Mouse (Mus musculus) CH12.LX (cell line): ENCODE results near the gene Clp1. TPM values are rescaled to one million over a fixed set of nuclear protein-coding genes. Genes with fewer than 3 reads are reported as not detected.

Source experiments
- DNase-seq: peaks from one replicate; pipeline ENCODE4 v3.0.0-alpha.2; 2013; ENCODE audit errors: extremely low read depth
- H3K27ac ChIP-seq: 2 replicates; pipeline ENCODE4 v1.5.1; 2012; ENCODE audit warnings: low read depth, mild to moderate bottlenecking, control low read depth, moderate library complexity; ENCODE audit not compliant: insufficient read depth
- H3K27me3 ChIP-seq: replicated peaks from 2 replicates; pipeline ENCODE3; 2012; ENCODE audit warnings: inconsistent platforms
- H3K36me3 ChIP-seq, 2 experiments: replicated peaks in 1 of 2; 2 replicates each; pipeline versions ENCODE3 to v1.6.1; 2012; ENCODE audit warnings: inconsistent platforms in 1 of 2, low read length in 1 of 2, mild to moderate bottlenecking in 1 of 2, mixed read lengths in 1 of 2, moderate library complexity in 1 of 2; ENCODE audit not compliant: control insufficient read depth in 1 of 2, insufficient read depth in 1 of 2
- H3K4me1 ChIP-seq, 2 experiments: 2 replicates each; pipeline ENCODE4 v1.6.1; 2012; ENCODE audit warnings: inconsistent platforms in 1 of 2, moderate library complexity in 1 of 2; ENCODE audit not compliant: insufficient read depth in 2 of 2, control insufficient read depth in 1 of 2
- H3K4me2 ChIP-seq: 2 replicates; pipeline ENCODE4 v1.6.1; 2012; ENCODE audit warnings: low read depth, mild to moderate bottlenecking, control low read depth; ENCODE audit not compliant: poor library complexity, insufficient read depth, severe bottlenecking
- H3K4me3 ChIP-seq, 3 experiments: fragments of 150-350 bp in 1 of 3; sonication (generic) in 1 of 3; replicated peaks in 1 of 3; 2 replicates each; pipeline versions ENCODE3 to v1.5.1; 2011 to 2012; ENCODE audit warnings: low read depth in 2 of 3, low read length in 2 of 3, mild to moderate bottlenecking in 2 of 3, moderate library complexity in 2 of 3, control low read depth in 1 of 3, improper control_type of control experiment in 1 of 3, inconsistent platforms in 1 of 3, mixed read lengths in 1 of 3; ENCODE audit not compliant: poor library complexity in 1 of 3
- H3K79me2 ChIP-seq: replicated peaks from 2 replicates; pipeline ENCODE4 v1.6.1; 2012; ENCODE audit warnings: mild to moderate bottlenecking, moderate library complexity; ENCODE audit not compliant: control insufficient read depth, poor library complexity, insufficient read depth, severe bottlenecking; ENCODE audit errors: extremely low read depth
- H3K9ac ChIP-seq: 2 replicates; pipeline ENCODE4 v1.6.1; 2012; ENCODE audit warnings: low read depth, mild to moderate bottlenecking, control low read depth, moderate library complexity; ENCODE audit not compliant: insufficient read depth
- H3K9me3 ChIP-seq: replicated peaks from 2 replicates; pipeline ENCODE3; 2012; ENCODE audit warnings: low read length, inconsistent platforms, mixed read lengths
- CHD2 ChIP-seq: IDR thresholded peaks from 2 replicates; pipeline ENCODE4 v1.6.1; 2011; ENCODE audit warnings: low read length, improper control_type of control experiment
- E2F4 ChIP-seq: IDR thresholded peaks from 2 replicates; pipeline ENCODE4 v1.6.1; 2011; ENCODE audit warnings: low read depth, low read length, improper control_type of control experiment; ENCODE audit not compliant: insufficient replicate concordance
- ETS1 ChIP-seq: conservative IDR thresholded peaks from 2 replicates; pipeline ENCODE4 v1.6.1; 2012; ENCODE audit warnings: low read depth, mild to moderate bottlenecking, inconsistent platforms, low read length, improper control_type of control experiment, moderate library complexity
- MAFK ChIP-seq: IDR thresholded peaks from 2 replicates; pipeline ENCODE4 v1.6.1; 2011; ENCODE audit warnings: low read length, improper control_type of control experiment; ENCODE audit not compliant: insufficient replicate concordance
- MAZ ChIP-seq: IDR thresholded peaks from 2 replicates; pipeline ENCODE4 v1.6.1; 2012; ENCODE audit warnings: low read depth, mild to moderate bottlenecking, inconsistent platforms, low read length, improper control_type of control experiment, moderate library complexity
- MYC ChIP-seq: IDR thresholded peaks from 2 replicates; pipeline ENCODE4 v1.6.1; 2011; ENCODE audit warnings: low read depth, mild to moderate bottlenecking, improper control_type of control experiment, low read length
- NELFE ChIP-seq: IDR thresholded peaks from 2 replicates; pipeline ENCODE4 v1.6.1; 2011; ENCODE audit warnings: low read depth, low read length, improper control_type of control experiment
- NRF1 ChIP-seq: IDR thresholded peaks from 2 replicates; pipeline ENCODE4 v1.6.1; 2014; ENCODE audit warnings: low read depth, mild to moderate bottlenecking, inconsistent platforms, low read length, improper control_type of control experiment, moderate library complexity
- POLR2A ChIP-seq: IDR thresholded peaks from 2 replicates; pipeline ENCODE4 v1.6.1; 2011; ENCODE audit warnings: low read depth, mild to moderate bottlenecking, improper control_type of control experiment, low read length
- RAD21 ChIP-seq: IDR thresholded peaks from 2 replicates; pipeline ENCODE4 v1.6.1; 2011; ENCODE audit warnings: low read depth, mild to moderate bottlenecking, low read length, improper control_type of control experiment, moderate library complexity
- SMC3 ChIP-seq: IDR thresholded peaks from 2 replicates; pipeline ENCODE4 v1.6.1; 2011; ENCODE audit warnings: low read depth, low read length, improper control_type of control experiment
- UBTF ChIP-seq: IDR thresholded peaks from 2 replicates; pipeline ENCODE4 v1.6.1; 2012; ENCODE audit warnings: low read depth, mild to moderate bottlenecking, inconsistent platforms, low read length, improper control_type of control experiment, moderate library complexity
- ZKSCAN1 ChIP-seq: IDR thresholded peaks from 2 replicates; pipeline ENCODE4 v1.6.1; 2012; ENCODE audit warnings: low read depth, inconsistent platforms, low read length, improper control_type of control experiment, borderline replicate concordance
- ZMIZ1 ChIP-seq: IDR thresholded peaks from 2 replicates; pipeline ENCODE4 v1.6.1; 2012; ENCODE audit warnings: low read depth, mild to moderate bottlenecking, inconsistent platforms, low read length, improper control_type of control experiment
- dilution Hi-C: fragments of 300-500 bp; cut with MboI; formaldehyde crosslinking; loops from 2 replicates; pipeline ENCODE4 v1.14.3; 2020; ENCODE audit warnings: low sequenced_read_pairs; ENCODE audit not compliant: extremely low pct_unique_long_range_greater_than_20kb, extremely low pct_ligation_motif_present
- in situ Hi-C: fragments of 300-500 bp; cut with MboI; formaldehyde crosslinking; loops from 3 replicates; pipeline ENCODE4 v1.14.3; 2019; ENCODE audit warnings: low sequenced_read_pairs, low pct_ligation_motif_present, low pct_unique_long_range_greater_than_20kb, mixed read lengths
- polyA plus RNA-seq: library from polyadenylated mRNA; unstranded; fragments of >175 nt; gene quantifications from 2 replicates; pipeline ENCODE4 v1.2.1, GENCODE M21; 2012; ENCODE audit warnings: low read depth; ENCODE audit not compliant: insufficient read length
- total RNA-seq, 2 experiments: library from RNA; depleted of rRNA; stranded (reverse); fragments of 300-350 nt in 1 of 2; fragments of >200 nt in 1 of 2; gene quantifications; 2 replicates each; pipeline ENCODE4 v1.2.3; 2012 to 2014

Gene Clp1
- total and polyA plus RNA-seq, 3 experiments, result 32.0 to 65.2 (median 46.5) TPM

- no peak overlapping the region for H3K4me2 ChIP-seq
- H3K4me1 ChIP-seq, result no peaks in the 10 kb centered on the region
- no peak overlapping the region for H3K9ac ChIP-seq
- H3K27ac ChIP-seq, result no peak overlapping the region
- H3K27me3 ChIP-seq, result peaks cover 59% of the 10 kb centered on the region
- no peak for DNase-seq
- no peaks in the 10 kb centered on the region for H3K9me3 ChIP-seq
- in situ Hi-C loops (no loop called here), dilution Hi-C loops (no loop called here)
- no peak overlapping the region for H3K4me3 ChIP-seq
- TF ChIP-seq MAFK (no peak), NELFE (no peak), NRF1 (no peak), ZKSCAN1 (no peak), MYC (no peak), ZMIZ1 (no peak), SMC3 (no peak), CHD2 (no peak), POLR2A (no peak), UBTF (no peak), ETS1 (no peak), MAZ (no peak), E2F4 (no peak)
- H3K36me3 ChIP-seq, result no peaks in the 10 kb centered on the region
- no peaks in the 10 kb centered on the region for H3K79me2 ChIP-seq
Observed at GRCm38 (mm10) chr2:84775665-84776064, 48.5 kb upstream of the Clp1 start.

DNA sequence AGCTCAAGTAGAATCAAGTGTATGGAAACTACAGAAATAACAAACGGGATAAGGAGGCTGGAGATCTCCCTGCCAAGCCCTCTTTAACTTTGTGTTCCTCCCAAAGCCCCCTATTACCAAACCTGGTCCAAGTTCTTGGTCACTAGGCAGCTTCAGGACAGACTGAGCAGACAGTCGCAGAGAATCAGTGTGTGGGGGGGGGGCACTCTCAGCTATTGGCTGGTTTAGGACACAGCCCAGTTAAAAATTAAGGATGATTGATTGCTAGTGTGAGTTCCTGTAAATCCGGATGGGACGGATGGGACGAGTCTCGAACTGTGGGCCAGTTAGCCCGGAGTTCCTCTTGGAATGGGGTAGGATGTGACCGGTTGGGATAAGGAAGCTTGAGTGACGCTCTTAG is 48.1 kb upstream of the Clp1 start, which contains the start of gene Serping1:
Gene Serping1, minus strand, starts transcription at position 204 of the 400 bp plus-strand sequence.
- no peak within 1 kb of the TSS for H3K27ac ChIP-seq
- H3K79me2 ChIP-seq, result no peaks in the 10 kb centered on the region
- dilution Hi-C loops (no loop called here), in situ Hi-C loops (no loop called here)
- H3K4me3 ChIP-seq, result no peak within 1 kb of the TSS
- no peaks in the 10 kb centered on the region for H3K36me3 ChIP-seq
- TF ChIP-seq E2F4, result no peak
- no peaks in the 10 kb centered on the region for H3K4me1 ChIP-seq
- no peak for DNase-seq
- H3K9ac ChIP-seq, result no peak within 1 kb of the TSS
- no peak within 1 kb of the TSS for H3K4me2 ChIP-seq
- no peaks in the 10 kb centered on the region for H3K9me3 ChIP-seq
- H3K27me3 ChIP-seq, result peaks cover 62% of the 10 kb centered on the region

DNA sequence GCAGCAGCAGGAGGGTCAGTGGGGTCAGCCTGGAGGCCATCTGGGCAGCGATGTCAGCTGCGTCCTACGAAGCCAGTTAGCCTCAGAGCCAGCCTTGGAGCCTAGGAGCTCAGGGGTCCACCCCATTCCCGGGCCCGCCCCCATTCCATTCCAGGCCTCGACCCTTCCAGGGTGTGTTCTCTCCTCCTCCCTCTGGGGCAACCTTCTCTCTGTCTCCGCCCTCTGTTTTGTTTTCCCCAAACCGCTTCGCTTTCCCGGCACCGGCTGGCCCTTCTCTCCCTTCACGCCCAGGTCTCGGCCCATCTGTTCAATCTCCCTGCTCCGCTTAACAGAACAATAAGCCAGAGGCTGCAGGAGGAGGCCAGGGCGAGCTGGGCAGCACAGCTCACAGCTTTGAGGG is 47.6 kb upstream of the Clp1 start:
- DNase-seq, result no peak
- H3K9ac ChIP-seq, result no peak overlapping the region
- no peak overlapping the region for H3K27ac ChIP-seq

More for the DNA sequence above, 47.6 kb upstream of the Clp1 start:
- H3K79me2 ChIP-seq, result no peaks in the 10 kb centered on the region
- peaks cover 67% of the 10 kb centered on the region for H3K27me3 ChIP-seq
- no peak overlapping the region for H3K4me3 ChIP-seq
- in situ Hi-C loops, result no loop called here
- H3K36me3 ChIP-seq, result no peaks in the 10 kb centered on the region
- TF ChIP-seq RAD21, result no peak
- dilution Hi-C loops, result no loop called here
- H3K9me3 ChIP-seq, result no peaks in the 10 kb centered on the region
- H3K4me1 ChIP-seq, result no peaks in the 10 kb centered on the region
- no peak overlapping the region for H3K4me2 ChIP-seq
